Mouse (Mus musculus) MEL-GATA-1-ER (cell line): ENCODE results near the gene Rbm26.

Experiments used
- DNase-seq: peaks from one replicate; pipeline ENCODE4 v3.0.0-alpha.2; 2012; ENCODE audit warnings: low read depth; ENCODE audit errors: extremely low read depth

Gene Rbm26

DNA sequence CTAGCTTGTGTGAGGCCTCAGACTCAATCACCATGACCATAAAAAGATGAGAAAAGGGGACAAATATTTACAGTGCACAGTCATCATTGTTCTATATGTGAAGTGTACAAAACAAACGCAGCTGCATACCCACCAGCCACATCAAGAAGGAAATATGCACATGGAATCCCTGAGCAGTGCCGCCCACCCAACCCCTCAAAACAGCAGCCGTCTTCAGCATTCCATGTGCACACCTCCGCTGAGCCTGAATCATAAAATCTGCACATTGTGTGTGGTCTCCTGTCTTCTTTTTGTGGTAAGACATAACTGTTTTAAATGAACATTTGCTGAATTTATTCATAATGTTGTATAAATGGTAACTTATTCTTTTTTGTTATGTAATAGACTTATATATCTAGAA is 90.1 kb downstream of the Rbm26 start:
- no peak for DNase-seq

DNA sequence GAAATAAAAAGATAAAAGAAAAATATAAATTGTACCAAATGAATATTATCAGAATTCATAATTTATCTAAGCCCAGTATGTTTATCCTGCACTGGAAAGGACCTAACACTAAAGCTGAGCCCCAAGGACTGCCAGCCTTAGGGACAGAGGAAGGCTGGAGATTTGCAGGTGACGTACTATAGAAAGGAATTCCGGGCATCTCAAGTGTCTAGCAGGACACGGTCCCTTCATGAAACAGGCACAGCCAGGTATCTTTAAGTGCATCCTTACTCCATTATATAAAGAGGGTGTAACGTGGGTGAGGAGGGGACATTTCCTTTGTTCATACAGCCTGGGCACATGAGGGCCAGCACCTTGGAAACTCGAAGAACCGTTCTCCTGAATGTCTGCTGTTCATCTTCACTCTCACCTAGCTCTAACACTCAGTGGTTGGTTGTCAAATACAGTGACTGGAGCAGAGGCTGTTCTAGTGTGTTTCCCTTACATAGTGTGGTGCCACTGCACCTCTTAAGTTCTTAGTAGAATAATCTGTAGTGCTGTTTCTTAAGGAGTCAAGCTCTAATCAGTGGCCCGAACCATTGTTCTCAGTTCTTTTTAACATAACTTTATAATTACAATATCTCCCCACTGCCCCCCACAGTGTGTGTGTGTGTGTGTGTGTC is 91.7 kb downstream of the Rbm26 start:
- no peak for DNase-seq

DNA sequence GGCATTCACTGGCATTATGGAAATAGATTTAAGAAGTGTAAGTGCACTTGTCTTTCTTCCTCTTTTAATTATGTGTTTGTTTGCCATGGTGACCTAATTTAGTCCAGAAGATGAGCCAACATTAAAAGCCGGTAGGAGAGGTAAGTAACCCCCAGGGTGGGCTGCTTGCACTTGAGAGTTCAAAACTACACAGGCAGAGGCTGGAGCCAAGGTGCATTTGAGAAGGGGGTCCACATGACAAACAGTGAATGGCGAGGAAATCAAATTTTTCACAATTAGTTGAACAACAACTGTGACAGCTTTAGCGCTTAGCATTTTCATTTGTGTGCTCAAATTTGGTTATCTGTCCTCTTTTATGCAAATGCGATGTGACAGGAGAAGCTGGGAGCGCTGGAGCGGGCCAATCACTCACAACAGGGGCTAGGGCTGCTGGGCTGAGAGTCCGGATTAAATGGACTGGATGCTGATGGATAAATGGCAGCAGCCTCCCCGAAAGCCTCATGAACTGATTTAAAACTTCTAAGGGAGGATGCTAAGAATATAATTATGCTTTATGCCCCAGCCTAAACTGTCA is 92.3 kb downstream of the Rbm26 start:
- DNase-seq = no peak

DNA sequence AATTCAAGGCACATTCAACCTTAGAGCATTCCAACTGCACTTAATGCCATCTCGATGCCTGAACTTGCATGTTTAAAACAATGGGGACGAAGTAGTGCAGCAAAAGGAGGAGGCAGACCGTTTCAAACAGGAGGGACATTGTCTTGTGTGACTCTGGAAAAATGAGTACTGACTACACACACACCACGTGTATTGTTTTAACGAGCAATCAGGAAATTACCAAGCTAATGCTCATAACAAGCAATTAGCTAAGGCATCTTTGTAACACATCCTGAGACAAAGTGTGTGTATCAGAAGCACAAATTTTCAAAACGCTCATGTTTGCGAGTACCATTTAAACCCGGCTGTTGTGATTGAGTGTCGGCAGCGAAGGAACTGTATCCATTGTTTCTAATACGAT is 93.0 kb downstream of the Rbm26 start:
- DNase-seq = no peak

DNA sequence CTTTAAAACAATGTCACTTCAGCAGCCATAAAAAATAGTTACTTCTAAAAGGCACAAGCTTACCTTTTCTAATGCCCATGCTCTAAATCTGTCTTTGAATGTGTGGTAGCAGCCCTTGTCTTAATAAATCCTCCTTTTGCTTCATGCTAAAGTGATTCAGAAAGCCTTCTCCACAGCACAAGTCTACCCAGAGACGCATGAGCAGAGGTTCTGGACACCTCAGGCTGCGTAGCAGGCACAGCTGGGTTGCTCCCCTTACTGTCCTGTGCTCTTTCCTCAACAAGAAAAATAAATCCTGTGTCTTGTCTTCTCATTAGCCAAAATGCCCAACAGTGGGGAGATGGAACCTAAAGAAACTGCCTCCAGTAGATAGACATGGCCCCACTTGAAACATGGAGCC is 102.4 kb downstream of the Rbm26 start:
- no peak for DNase-seq

DNA sequence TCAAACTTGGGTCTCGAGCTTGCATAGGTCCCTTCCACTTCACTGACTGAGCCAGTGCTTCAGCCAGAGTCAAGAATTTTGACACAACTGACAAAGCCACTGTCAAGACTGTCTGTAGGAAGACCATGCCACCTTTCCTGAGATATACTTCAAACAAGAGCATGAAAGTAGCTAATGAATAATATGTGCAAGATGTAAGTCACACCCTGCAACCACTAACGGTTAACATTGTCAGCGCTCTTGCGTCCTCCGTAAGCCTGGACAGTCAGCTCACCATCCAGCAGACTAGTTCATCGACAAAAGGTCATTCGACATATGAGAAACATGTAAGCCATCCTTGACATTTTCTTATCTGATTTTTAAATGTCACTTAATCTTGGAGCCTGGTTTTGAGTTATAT is 102.8 kb downstream of the Rbm26 start:
- DNase-seq = no peak

DNA sequence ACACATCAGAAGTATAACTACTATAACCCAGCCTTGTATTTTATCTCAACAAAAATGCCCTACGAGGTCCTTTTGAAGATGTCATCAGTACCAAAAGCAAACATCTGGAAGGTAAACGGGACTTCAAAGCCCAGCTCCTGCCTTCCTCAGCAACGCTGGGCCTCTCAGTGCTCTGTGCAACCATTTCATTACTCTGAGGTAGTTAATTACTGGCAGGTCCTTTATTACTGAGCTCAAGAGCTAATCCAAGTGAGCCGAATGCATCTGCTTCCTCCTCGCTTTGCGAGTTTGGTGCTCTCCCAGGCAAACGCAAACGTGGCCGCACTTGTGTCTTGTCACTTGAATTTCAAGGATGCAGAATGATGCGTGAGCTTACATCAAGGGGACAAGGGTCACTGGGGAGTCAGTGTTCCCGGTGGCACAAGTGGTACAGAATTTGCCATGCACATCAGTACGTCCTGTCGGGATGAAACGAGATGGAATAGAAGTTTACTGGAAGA is 106.1 kb downstream of the Rbm26 start:
- no peak for DNase-seq

DNA sequence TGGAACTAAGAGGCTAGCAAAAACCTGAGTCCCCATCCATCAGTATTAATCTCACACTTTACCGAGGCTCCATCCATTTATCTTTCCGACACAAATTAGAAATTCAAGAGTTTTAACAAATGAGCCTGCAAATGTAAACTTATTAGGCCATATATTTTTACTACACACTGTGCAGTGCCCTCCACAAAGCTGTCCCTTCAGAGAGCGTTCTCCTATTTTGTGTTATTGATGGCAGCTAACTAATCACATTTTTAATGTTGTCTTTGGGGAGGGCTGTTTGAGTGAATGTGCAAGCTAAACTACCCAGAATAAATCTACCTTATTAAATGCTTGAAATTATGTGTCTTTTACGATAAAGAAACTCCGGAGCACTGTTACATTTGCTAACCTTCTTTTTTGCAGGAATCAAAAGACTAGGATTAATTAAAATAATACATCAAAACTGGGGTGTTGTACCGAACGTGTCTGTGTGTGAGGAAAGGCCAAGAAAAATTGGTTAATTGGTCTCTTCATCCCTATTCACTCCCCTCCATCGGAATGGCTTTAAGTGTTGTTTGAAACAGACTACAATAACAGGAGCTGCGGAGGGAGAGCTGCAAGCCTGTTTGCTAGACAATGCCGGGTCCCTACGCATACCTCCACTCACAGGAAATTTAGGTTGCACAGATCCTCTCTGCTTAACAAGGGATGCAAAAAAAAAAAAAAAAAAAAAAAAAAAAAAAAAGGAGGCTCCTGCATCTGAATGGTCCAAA is 106.7 kb downstream of the Rbm26 start:
- DNase-seq = no peak

DNA sequence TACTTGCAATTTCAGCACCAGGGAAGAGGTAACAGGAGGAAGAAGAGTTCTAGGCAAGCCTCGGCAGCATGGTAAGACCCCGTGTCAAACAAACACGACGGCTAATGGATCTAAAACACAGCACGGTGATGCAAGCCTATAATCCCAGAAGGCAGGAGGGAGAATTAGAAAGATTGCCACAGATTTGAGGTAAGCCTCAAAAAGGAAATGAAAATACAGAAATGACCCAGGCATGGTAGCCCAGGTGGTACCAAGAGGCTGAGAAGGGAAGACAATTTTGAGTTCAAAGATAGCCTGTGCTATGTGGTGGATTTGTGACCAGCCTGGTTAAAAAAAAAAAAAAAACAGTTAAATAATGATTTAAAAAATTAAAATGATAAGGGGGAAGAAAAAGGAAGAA is 109.1 kb downstream of the Rbm26 start:
- DNase-seq = no peak

DNA sequence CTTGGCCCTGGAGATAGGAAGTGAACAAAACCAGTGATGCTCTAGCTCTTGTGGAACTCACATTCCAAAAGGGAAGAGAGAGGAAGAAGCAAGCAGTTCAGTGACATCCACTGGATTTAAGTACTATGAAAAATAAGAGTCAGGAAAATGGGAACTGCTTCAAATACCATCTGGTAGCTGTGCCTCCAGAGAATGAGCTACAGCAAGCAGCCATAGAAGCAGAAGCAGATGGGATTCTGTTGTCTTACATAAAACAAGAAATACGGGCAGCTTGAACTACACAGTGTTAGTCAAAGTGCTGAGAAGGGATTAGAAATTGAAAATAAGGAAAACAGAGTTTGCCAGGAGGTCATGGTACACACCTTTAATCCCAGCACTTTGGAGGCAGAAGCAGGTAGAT is 112.9 kb downstream of the Rbm26 start:
- no peak for DNase-seq

DNA sequence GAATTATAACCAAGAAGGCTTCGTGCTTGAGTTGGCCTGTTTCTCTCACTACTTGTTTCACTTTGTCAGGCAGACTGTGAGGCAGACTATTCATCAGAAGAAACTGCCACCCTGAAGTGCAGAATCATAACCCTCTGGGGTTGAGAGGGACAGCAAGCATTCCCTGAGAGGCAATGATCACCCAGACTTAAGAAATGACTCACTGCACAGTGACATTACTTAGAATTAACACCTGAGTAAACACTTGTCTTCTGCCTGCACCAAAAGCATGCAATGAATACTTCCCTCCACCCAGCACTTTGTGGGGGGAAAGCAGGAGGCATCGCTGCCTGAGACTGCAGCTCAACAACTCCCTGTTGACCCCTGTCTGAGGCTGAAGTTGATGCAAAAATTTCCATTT is 115.9 kb downstream of the Rbm26 start:
- DNase-seq = no peak

DNA sequence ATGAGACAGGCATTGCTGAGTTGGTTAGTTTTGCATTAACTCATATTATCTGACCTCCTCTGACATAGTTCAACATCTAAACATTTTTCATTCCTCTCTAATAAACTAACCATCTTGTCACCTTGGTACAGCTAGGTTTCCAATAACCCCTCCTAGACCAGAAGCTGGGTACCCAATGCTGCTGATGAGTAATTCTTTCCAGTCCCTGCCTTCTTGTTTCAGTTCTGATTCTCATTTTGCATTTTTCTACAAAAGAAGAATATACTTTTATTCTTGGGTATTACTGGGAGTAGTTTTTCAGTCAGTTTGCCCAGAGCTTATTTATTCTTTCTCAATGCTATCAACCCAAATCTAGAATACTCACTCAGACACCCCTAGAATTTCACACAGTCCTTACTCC is 119.2 kb downstream of the Rbm26 start:
- DNase-seq = no peak
